Mouse (Mus musculus) CH12.LX (cell line): Measurements from ENCODE around the gene Myo15b. TPM values are rescaled to one million over a fixed set of nuclear protein-coding genes. Genes with fewer than 3 reads are reported as not detected.

Experiments
- DNase-seq: peaks from one replicate; pipeline ENCODE4 v3.0.0-alpha.2; 2013; ENCODE audit errors: extremely low read depth
- H3K27ac ChIP-seq: 2 replicates; pipeline ENCODE4 v1.5.1; 2012; ENCODE audit warnings: low read depth, mild to moderate bottlenecking, control low read depth, moderate library complexity; ENCODE audit not compliant: insufficient read depth
- H3K27me3 ChIP-seq: replicated peaks from 2 replicates; pipeline ENCODE3; 2012; ENCODE audit warnings: inconsistent platforms
- H3K36me3 ChIP-seq, 2 experiments: replicated peaks in 1 of 2; 2 replicates each; pipeline versions ENCODE3 to v1.6.1; 2012; ENCODE audit warnings: inconsistent platforms in 1 of 2, low read length in 1 of 2, mild to moderate bottlenecking in 1 of 2, mixed read lengths in 1 of 2, moderate library complexity in 1 of 2; ENCODE audit not compliant: control insufficient read depth in 1 of 2, insufficient read depth in 1 of 2
- H3K4me1 ChIP-seq, 2 experiments: 2 replicates each; pipeline ENCODE4 v1.6.1; 2012; ENCODE audit warnings: inconsistent platforms in 1 of 2, moderate library complexity in 1 of 2; ENCODE audit not compliant: insufficient read depth in 2 of 2, control insufficient read depth in 1 of 2
- H3K4me2 ChIP-seq: 2 replicates; pipeline ENCODE4 v1.6.1; 2012; ENCODE audit warnings: low read depth, mild to moderate bottlenecking, control low read depth; ENCODE audit not compliant: poor library complexity, insufficient read depth, severe bottlenecking
- H3K4me3 ChIP-seq, 3 experiments: fragments of 150-350 bp in 1 of 3; sonication (generic) in 1 of 3; replicated peaks in 1 of 3; 2 replicates each; pipeline versions ENCODE3 to v1.5.1; 2011 to 2012; ENCODE audit warnings: low read depth in 2 of 3, low read length in 2 of 3, mild to moderate bottlenecking in 2 of 3, moderate library complexity in 2 of 3, control low read depth in 1 of 3, improper control_type of control experiment in 1 of 3, inconsistent platforms in 1 of 3, mixed read lengths in 1 of 3; ENCODE audit not compliant: poor library complexity in 1 of 3
- H3K79me2 ChIP-seq: replicated peaks from 2 replicates; pipeline ENCODE4 v1.6.1; 2012; ENCODE audit warnings: mild to moderate bottlenecking, moderate library complexity; ENCODE audit not compliant: control insufficient read depth, poor library complexity, insufficient read depth, severe bottlenecking; ENCODE audit errors: extremely low read depth
- H3K9ac ChIP-seq: 2 replicates; pipeline ENCODE4 v1.6.1; 2012; ENCODE audit warnings: low read depth, mild to moderate bottlenecking, control low read depth, moderate library complexity; ENCODE audit not compliant: insufficient read depth
- H3K9me3 ChIP-seq: replicated peaks from 2 replicates; pipeline ENCODE3; 2012; ENCODE audit warnings: low read length, inconsistent platforms, mixed read lengths
- BHLHE40 ChIP-seq: IDR thresholded peaks from 2 replicates; pipeline ENCODE4 v1.6.1; 2011; ENCODE audit warnings: mild to moderate bottlenecking, low read depth, low read length, improper control_type of control experiment
- CHD1 ChIP-seq: IDR thresholded peaks from 2 replicates; pipeline ENCODE4 v1.6.1; 2012; ENCODE audit warnings: low read depth, low read length, improper control_type of control experiment, inconsistent platforms
- CHD2 ChIP-seq: IDR thresholded peaks from 2 replicates; pipeline ENCODE4 v1.6.1; 2011; ENCODE audit warnings: low read length, improper control_type of control experiment
- CTCF ChIP-seq, 2 experiments: IDR thresholded peaks in 1 of 2; conservative IDR thresholded peaks in 1 of 2; 2 replicates each; pipeline ENCODE4 v1.5.1; 2011 to 2012; ENCODE audit warnings: low read depth in 2 of 2, low read length in 2 of 2, improper control_type of control experiment in 1 of 2, inconsistent platforms in 1 of 2, mild to moderate bottlenecking in 1 of 2, moderate library complexity in 1 of 2
- ETS1 ChIP-seq: conservative IDR thresholded peaks from 2 replicates; pipeline ENCODE4 v1.6.1; 2012; ENCODE audit warnings: low read depth, mild to moderate bottlenecking, inconsistent platforms, low read length, improper control_type of control experiment, moderate library complexity
- GABPA ChIP-seq: IDR thresholded peaks from 2 replicates; pipeline ENCODE4 v1.6.1; 2012; ENCODE audit warnings: low read depth, low read length, improper control_type of control experiment, inconsistent platforms; ENCODE audit not compliant: insufficient replicate concordance
- HCFC1 ChIP-seq: IDR thresholded peaks from 2 replicates; pipeline ENCODE4 v1.6.1; 2012; ENCODE audit warnings: low read depth, mild to moderate bottlenecking, inconsistent platforms, low read length, improper control_type of control experiment
- MAFK ChIP-seq: IDR thresholded peaks from 2 replicates; pipeline ENCODE4 v1.6.1; 2011; ENCODE audit warnings: low read length, improper control_type of control experiment; ENCODE audit not compliant: insufficient replicate concordance
- MAX ChIP-seq: IDR thresholded peaks from 2 replicates; pipeline ENCODE4 v1.6.1; 2011; ENCODE audit warnings: low read length, improper control_type of control experiment
- MEF2A ChIP-seq: IDR thresholded peaks from 2 replicates; pipeline ENCODE4 v1.6.1; 2014; ENCODE audit warnings: low read depth, mild to moderate bottlenecking, inconsistent platforms, low read length, improper control_type of control experiment, borderline replicate concordance
- MXI1 ChIP-seq: IDR thresholded peaks from 2 replicates; pipeline ENCODE4 v1.6.1; 2011; ENCODE audit warnings: mild to moderate bottlenecking, low read depth, low read length, improper control_type of control experiment
- NRF1 ChIP-seq: IDR thresholded peaks from 2 replicates; pipeline ENCODE4 v1.6.1; 2014; ENCODE audit warnings: low read depth, mild to moderate bottlenecking, inconsistent platforms, low read length, improper control_type of control experiment, moderate library complexity
- POLR2AphosphoS2 ChIP-seq: IDR thresholded peaks from 2 replicates; pipeline ENCODE4 v1.6.1; 2011; ENCODE audit warnings: low read depth, low read length, improper control_type of control experiment
- RCOR1 ChIP-seq: conservative IDR thresholded peaks from 2 replicates; pipeline ENCODE4 v1.6.1; 2012; ENCODE audit warnings: low read depth, mild to moderate bottlenecking, inconsistent platforms, low read length, improper control_type of control experiment
- TBP ChIP-seq: conservative IDR thresholded peaks from 2 replicates; pipeline ENCODE4 v1.6.1; 2011; ENCODE audit warnings: low read depth, low read length, improper control_type of control experiment
- TCF12 ChIP-seq: IDR thresholded peaks from 2 replicates; pipeline ENCODE4 v1.6.1; 2014; ENCODE audit warnings: low read depth, mild to moderate bottlenecking, inconsistent platforms, low read length, improper control_type of control experiment
- USF2 ChIP-seq: conservative IDR thresholded peaks from 2 replicates; pipeline ENCODE4 v1.6.1; 2011; ENCODE audit warnings: low read depth, low read length, improper control_type of control experiment
- ZC3H11A ChIP-seq: IDR thresholded peaks from 2 replicates; pipeline ENCODE4 v1.6.1; 2012; ENCODE audit warnings: low read depth, mild to moderate bottlenecking, inconsistent platforms, low read length, improper control_type of control experiment
- ZKSCAN1 ChIP-seq: IDR thresholded peaks from 2 replicates; pipeline ENCODE4 v1.6.1; 2012; ENCODE audit warnings: low read depth, inconsistent platforms, low read length, improper control_type of control experiment, borderline replicate concordance
- dilution Hi-C: fragments of 300-500 bp; cut with MboI; formaldehyde crosslinking; loops from 2 replicates; pipeline ENCODE4 v1.14.3; 2020; ENCODE audit warnings: low sequenced_read_pairs; ENCODE audit not compliant: extremely low pct_unique_long_range_greater_than_20kb, extremely low pct_ligation_motif_present
- in situ Hi-C: fragments of 300-500 bp; cut with MboI; formaldehyde crosslinking; loops from 3 replicates; pipeline ENCODE4 v1.14.3; 2019; ENCODE audit warnings: low sequenced_read_pairs, low pct_ligation_motif_present, low pct_unique_long_range_greater_than_20kb, mixed read lengths
- polyA plus RNA-seq: library from polyadenylated mRNA; unstranded; fragments of >175 nt; gene quantifications from 2 replicates; pipeline ENCODE4 v1.2.1, GENCODE M21; 2012; ENCODE audit warnings: low read depth; ENCODE audit not compliant: insufficient read length
- total RNA-seq, 2 experiments: library from RNA; depleted of rRNA; stranded (reverse); fragments of 300-350 nt in 1 of 2; fragments of >200 nt in 1 of 2; gene quantifications; 2 replicates each; pipeline ENCODE4 v1.2.3; 2012 to 2014

Gene Myo15b
- total and polyA plus RNA-seq, 3 experiments: 0.21 to 0.43 TPM; not detected in 1

GRCm38 (mm10) chr11:115888020-115888419 lies 29.8 kb downstream of the Myo15b start:
- Histone ChIP-seq H3K79me2 (no peaks in the 10 kb centered on the region), H3K9me3 (no peaks in the 10 kb centered on the region), H3K4me2 (no peak overlapping the region), H3K4me1 (peaks cover 0 to 9% of the 10 kb centered on the region in 2 experiments; a peak in 2 of 4 replicates), H3K4me3 (no peak overlapping the region), H3K9ac (no peak overlapping the region), H3K27ac (no peak overlapping the region), H3K27me3 (peaks cover 10% of the 10 kb centered on the region), H3K36me3 (peaks cover 14 to 37% of the 10 kb centered on the region in 2 experiments)
- dilution Hi-C loops: no loop called here
- no peak for DNase-seq
- TF ChIP-seq USF2 (no peak), MAX (no peak), TBP (no peak), CHD1 (no peak)
- in situ Hi-C loops: no loop called here

GRCm38 (mm10) chr11:115889159-115889558 lies 31.0 kb downstream of the Myo15b start:
- in situ Hi-C loops: no loop called here
- dilution Hi-C loops: no loop called here
- H3K27me3 ChIP-seq: peaks cover 2% of the 10 kb centered on the region

DNA sequence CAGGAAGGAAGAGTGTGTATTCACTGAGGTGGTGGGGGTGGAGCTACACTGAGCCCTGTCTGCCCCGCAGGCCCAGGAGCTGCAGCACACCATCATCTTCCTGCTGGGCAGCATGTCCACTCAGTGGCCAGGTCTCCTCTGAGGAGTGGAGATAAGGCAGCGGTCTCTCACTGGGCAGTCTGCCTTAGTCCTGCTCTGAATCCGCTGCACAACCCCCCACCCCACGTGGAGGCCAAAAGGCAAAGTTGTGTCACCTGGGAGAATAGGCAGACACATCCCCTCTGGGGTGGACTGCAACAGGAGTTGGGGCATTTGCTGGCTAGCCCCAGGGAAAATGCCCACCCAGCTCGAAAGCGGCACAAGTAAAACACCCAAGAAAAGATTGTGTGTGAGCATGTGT lies 34.0 kb downstream of the Myo15b start:
- TF ChIP-seq MAX (no peak), RCOR1 (no peak), MXI1 (no peak), CTCF (conservative IDR thresholded peaks at IDR 0.05 in 1 of 2, IDR thresholded peaks at IDR 0.05 in 1 of 2; ENCODE audit: low read depth in 2 of 2, low read length in 2 of 2) (no peak), TCF12 (no peak), TBP (no peak), MEF2A (no peak), GABPA (no peak), ZC3H11A (no peak), HCFC1 (no peak), ZKSCAN1 (no peak), ETS1 (no peak), BHLHE40 (no peak), POLR2AphosphoS2 (no peak)
- Histone ChIP-seq H3K79me2 (no peaks in the 10 kb centered on the region), H3K9me3 (no peaks in the 10 kb centered on the region), H3K36me3 (peaks cover 54 to 79% of the 10 kb centered on the region in 2 experiments), H3K4me3 (no peak overlapping the region), H3K27ac (no peak overlapping the region), H3K4me2 (no peak overlapping the region), H3K4me1 (peaks cover 0 to 4% of the 10 kb centered on the region in 2 experiments; a peak in 2 of 4 replicates), H3K9ac (no peak overlapping the region), H3K27me3 (no peaks in the 10 kb centered on the region)
- dilution Hi-C loops: no loop called here
- in situ Hi-C loops: no loop called here
- no peak for DNase-seq

More at GRCm38 (mm10) chr11:115889159-115889558, 31.0 kb downstream of the Myo15b start:
- TF ChIP-seq BHLHE40: no peak
- TF ChIP-seq CHD1: no peak
- no peak for TF ChIP-seq TCF12
- TF ChIP-seq CTCF (conservative IDR thresholded peaks at IDR 0.05 in 1 of 2, IDR thresholded peaks at IDR 0.05 in 1 of 2; ENCODE audit: low read depth in 2 of 2, low read length in 2 of 2): no peak
- no peak for TF ChIP-seq CHD2
- TF ChIP-seq RCOR1: no peak
- no peak for TF ChIP-seq NRF1
- no peak for TF ChIP-seq GABPA
- TF ChIP-seq MAFK: no peak
- Histone ChIP-seq H3K4me3 (no peak overlapping the region), H3K27ac (no peak overlapping the region), H3K9me3 (no peaks in the 10 kb centered on the region), H3K79me2 (no peaks in the 10 kb centered on the region), H3K4me2 (no peak overlapping the region), H3K4me1 (peaks cover 0 to 9% of the 10 kb centered on the region in 2 experiments; a peak in 2 of 4 replicates), H3K36me3 (peaks cover 25 to 49% of the 10 kb centered on the region in 2 experiments), H3K9ac (no peak overlapping the region)
- no peak for DNase-seq
